Mouse (Mus musculus) T-cell, adult 66 days (primary cell): ENCODE data around the gene Zfp750. TPM values are rescaled to one million over a fixed set of nuclear protein-coding genes. Genes with fewer than 3 reads are reported as not detected.

Source experiments
- total RNA-seq, 2 experiments: library from RNA; stranded (reverse); gene quantifications; 3 replicates in 1 of 2; 4 replicates in 1 of 2; pipeline ENCODE4 v1.2.4; 2023

The Zfp750 gene
- not detected for total RNA-seq

DNA sequence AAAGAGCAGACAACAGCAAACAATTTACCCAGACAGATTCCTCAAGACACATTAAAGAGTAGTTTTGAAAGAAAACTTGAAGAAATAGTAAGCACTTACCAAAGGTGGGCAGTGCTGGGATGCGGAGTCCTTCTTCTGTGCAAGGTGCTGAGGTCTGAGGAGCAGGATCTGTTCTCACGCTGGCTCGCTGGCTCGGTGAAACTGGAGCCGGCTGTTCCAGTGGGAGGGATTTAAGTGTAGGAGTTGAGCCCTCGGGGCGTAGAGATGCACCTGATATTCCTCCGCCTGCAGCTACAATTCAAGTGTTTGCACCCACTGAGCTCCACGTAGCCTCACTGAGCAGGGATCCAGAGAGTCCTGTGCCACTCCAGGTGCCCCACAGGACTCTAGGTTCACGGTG is at the start of gene Zfp750:
Gene Zfp750 (minus strand): TSS at position 203 of the 400 bp plus-strand sequence.

Other genes with a start within 250 kb of the Zfp750 start
- gene Wdr45b, start 164.9 kb downstream of the Zfp750 start, total RNA-seq: 10 to 100 TPM; 61.2 to 70.1 TPM
- not detected for gene Rab40b, start 131.1 kb downstream of the Zfp750 start, total RNA-seq
- 1 to 10 TPM; 6.0 to 8.5 TPM for gene Fn3krp, start 97.9 kb downstream of the Zfp750 start, total RNA-seq
- gene Fn3k, start 84.4 kb downstream of the Zfp750 start, total RNA-seq: under 1 TPM; 0.18 to 0.26 TPM
- 10 to 100 TPM; 36.6 to 39.7 TPM for gene Tbcd, start 67.4 kb downstream of the Zfp750 start, total RNA-seq
- 10 to 100 TPM; 13.8 to 16.8 TPM for gene B3gntl1, start 153.8 kb upstream of the Zfp750 start, total RNA-seq
- gene Metrnl, start 182.2 kb upstream of the Zfp750 start, total RNA-seq: 1 to 10 TPM; 2.1 to 2.4 TPM